Mouse (Mus musculus) neural tube, embryonic 14.5 days (tissue): ENCODE data around the gene Mmp28. TPM values are rescaled to one million over a fixed set of nuclear protein-coding genes. Genes with fewer than 3 reads are reported as not detected.

ENCODE experiments used
- ATAC-seq: fragments of 200-750 bp; cut with Nextera tagmentation; 2 replicates; pipeline ENCODE4 v1.8.0; 2017; ENCODE audit warnings: low read depth, mild to moderate bottlenecking, moderate TSS enrichment, moderate library complexity
- H3K27ac ChIP-seq: fragments of 300-500 bp; sonication (generic); 2 replicates; pipeline ENCODE4 v1.5.1; 2014; ENCODE audit warnings: low read depth, mild to moderate bottlenecking, control low read depth, low read length, moderate library complexity, mixed read lengths
- H3K27me3 ChIP-seq: fragments of 300-500 bp; sonication (generic); 2 replicates; pipeline ENCODE4 v1.6.1; 2014; ENCODE audit warnings: low read length; ENCODE audit not compliant: control insufficient read depth, insufficient read depth
- H3K36me3 ChIP-seq: fragments of 300-500 bp; sonication (generic); 2 replicates; pipeline ENCODE4 v1.6.1; 2014; ENCODE audit warnings: low read length, mixed read lengths; ENCODE audit not compliant: control insufficient read depth, insufficient read depth
- H3K4me1 ChIP-seq: fragments of 300-500 bp; sonication (generic); 2 replicates; pipeline ENCODE4 v1.6.1; 2014; ENCODE audit warnings: low read length; ENCODE audit not compliant: control insufficient read depth, insufficient read depth
- H3K4me2 ChIP-seq: fragments of 300-500 bp; sonication (generic); 2 replicates; pipeline ENCODE4 v1.6.1; 2014; ENCODE audit warnings: mild to moderate bottlenecking, low read depth, low read length, control low read depth
- H3K4me3 ChIP-seq: fragments of 300-500 bp; sonication (generic); 2 replicates; pipeline ENCODE4 v1.5.1; 2014; ENCODE audit warnings: low read depth, low read length, control low read depth, mixed read lengths
- H3K9ac ChIP-seq: fragments of 300-500 bp; sonication (generic); replicated peaks from 2 replicates; pipeline ENCODE4 v1.6.1; 2014; ENCODE audit warnings: low read depth, mild to moderate bottlenecking, control low read depth, low read length, mixed read lengths
- H3K9me3 ChIP-seq: fragments of 300-500 bp; sonication (generic); 2 replicates; pipeline ENCODE4 v1.6.1; 2016; ENCODE audit warnings: low read length; ENCODE audit not compliant: control insufficient read depth
- WGBS: fragments of 180-500 bp; shearing (Covaris S2); extraction: QIAGEN DNeasy Blood & Tissue Kit; methylation state at CpG from one replicate; pipeline ENCODE4 v1.1.7; 2014; 5-methylcytosine and 5-hydroxymethylcytosine counted together
- polyA plus RNA-seq: library from polyadenylated mRNA; unstranded; fragments of >200 nt; fragmentation: Nextera tagmentation; extraction: Ambion mirVana; gene quantifications from 2 replicates; pipeline ENCODE4 v1.2.1, GENCODE M21; 2014

Mmp28 gene
- polyA plus RNA-seq, 1 experiment from 2014 or later = 1.9 TPM

- H3K27me3 ChIP-seq = peaks cover 6% of the 10 kb centered on the region; the same call in 1 of the 2 replicates
- 0 out of 2 replicates have a peak, but pooled peaks cover 4% of the 10 kb centered on the region for H3K4me1 ChIP-seq
- H3K9ac ChIP-seq = no peak overlapping the region
- H3K36me3 ChIP-seq = no peaks in the 10 kb centered on the region
- H3K4me2 ChIP-seq = no peak overlapping the region
- H3K9me3 ChIP-seq = no peaks in the 10 kb centered on the region
- no peak overlapping the region for H3K4me3 ChIP-seq
- H3K27ac ChIP-seq = no peak overlapping the region
- no peak for ATAC-seq
- 87% methylated on average over 3 of the region's 3 CpGs for WGBS
Measured at GRCm38 (mm10) chr11:83468765-83469164, 5.9 kb upstream of the Mmp28 start.

GRCm38 (mm10) chr11:83467120-83467652 is 4.3 kb upstream of the Mmp28 start:
- Histone ChIP-seq H3K4me2 (no peak overlapping the region), H3K27ac (no peak overlapping the region), H3K4me1 (0 out of 2 replicates have a peak, but pooled peaks cover 6% of the 10 kb centered on the region), H3K9ac (no peak overlapping the region), H3K27me3 (peaks cover 11% of the 10 kb centered on the region), H3K36me3 (no peaks in the 10 kb centered on the region), H3K4me3 (no peak overlapping the region), H3K9me3 (no peaks in the 10 kb centered on the region)
- 55% methylated on average over 11 of the region's 11 CpGs for WGBS
- ATAC-seq = no peak

DNA sequence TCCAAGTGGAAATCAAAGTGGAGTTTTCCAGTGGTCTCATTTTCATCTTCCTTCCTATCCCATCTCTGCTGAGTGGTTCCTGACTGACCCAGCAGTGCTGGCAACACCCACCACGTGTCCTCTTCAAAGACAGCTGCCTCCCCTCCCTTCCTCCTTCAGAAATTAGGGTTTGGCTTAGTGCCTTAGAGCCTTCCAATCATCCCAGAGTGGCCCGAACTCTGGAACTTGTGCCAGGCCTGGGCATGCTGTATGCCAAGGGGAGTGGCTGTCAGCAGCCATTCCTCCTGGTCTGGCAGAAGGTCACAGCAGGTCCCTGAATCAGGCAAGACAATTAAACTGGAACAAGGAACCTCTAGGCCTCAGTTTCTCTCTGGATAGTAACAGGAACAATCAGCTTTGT is 3.1 kb upstream of the Mmp28 start:
- H3K27ac ChIP-seq = no peak overlapping the region
- H3K9ac ChIP-seq = no peak overlapping the region
- peaks cover 19% of the 10 kb centered on the region for H3K27me3 ChIP-seq
- WGBS = 23% methylated on average over 2 of the region's 2 CpGs
- H3K9me3 ChIP-seq = no peaks in the 10 kb centered on the region
- no peak overlapping the region for H3K4me3 ChIP-seq
- ATAC-seq = no peak
- H3K36me3 ChIP-seq = no peaks in the 10 kb centered on the region
- 0 out of 2 replicates have a peak, but pooled peaks cover 6% of the 10 kb centered on the region for H3K4me1 ChIP-seq
- H3K4me2 ChIP-seq = no peak overlapping the region

GRCm38 (mm10) chr11:83461462-83462027 is 1.3 kb downstream of the Mmp28 start:
- Histone ChIP-seq H3K27me3 (peaks cover 19% of the 10 kb centered on the region), H3K9me3 (no peaks in the 10 kb centered on the region), H3K36me3 (no peaks in the 10 kb centered on the region), H3K4me3 (no peak overlapping the region; the same call in 1 of the 2 replicates), H3K9ac (no peak overlapping the region), H3K4me2 (0 out of 2 replicates have a peak overlapping the region, but pooled peaks have one; percentile 9), H3K27ac (no peak overlapping the region), H3K4me1 (0 out of 2 replicates have a peak, but pooled peaks cover 2% of the 10 kb centered on the region)
- no peak for ATAC-seq
- 73% methylated on average over 10 of the region's 10 CpGs for WGBS

GRCm38 (mm10) chr11:83457912-83458601 is 4.8 kb downstream of the Mmp28 start:
- Histone ChIP-seq H3K27me3 (peaks cover 11% of the 10 kb centered on the region), H3K9ac (no peak overlapping the region), H3K4me1 (0 out of 2 replicates have a peak, but pooled peaks cover 2% of the 10 kb centered on the region), H3K27ac (no peak overlapping the region), H3K4me3 (no peak overlapping the region), H3K4me2 (no peak overlapping the region), H3K9me3 (no peaks in the 10 kb centered on the region), H3K36me3 (no peaks in the 10 kb centered on the region)
- ATAC-seq = no peak
- WGBS = 60% methylated on average over 9 of the region's 9 CpGs

DNA sequence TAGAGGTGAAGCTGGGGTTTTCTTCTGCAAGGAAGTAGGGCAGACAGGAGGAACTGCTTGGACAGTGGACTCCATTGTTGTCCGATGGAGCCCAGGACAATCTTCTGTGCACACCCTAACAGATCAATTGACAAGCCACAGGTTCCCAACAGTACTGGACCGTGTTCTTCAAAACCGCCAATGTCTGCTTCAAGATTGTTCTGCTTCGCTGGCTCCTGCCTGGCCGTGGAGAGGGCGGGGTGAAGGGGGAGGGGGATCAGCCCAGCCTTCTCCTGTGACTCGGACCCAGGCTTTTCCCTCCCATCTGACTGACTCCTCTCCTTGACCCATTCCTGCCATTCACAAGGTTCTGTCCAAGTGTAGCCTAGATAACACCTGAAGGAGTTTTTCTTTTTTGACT is 5.6 kb downstream of the Mmp28 start:
- no peak for ATAC-seq
- 47% methylated on average over 7 of the region's 7 CpGs for WGBS

GRCm38 (mm10) chr11:83455608-83456007 is 7.3 kb downstream of the Mmp28 start:
- 81% methylated on average over 3 of the region's 3 CpGs for WGBS
- H3K4me2 ChIP-seq = no peak overlapping the region
- no peaks in the 10 kb centered on the region for H3K27me3 ChIP-seq
- no peaks in the 10 kb centered on the region for H3K9me3 ChIP-seq
- ATAC-seq = no peak
- no peak overlapping the region for H3K27ac ChIP-seq
- no peaks in the 10 kb centered on the region for H3K4me1 ChIP-seq
- no peaks in the 10 kb centered on the region for H3K36me3 ChIP-seq
- no peak overlapping the region for H3K4me3 ChIP-seq
- no peak overlapping the region for H3K9ac ChIP-seq

More for the DNA sequence above, 5.6 kb downstream of the Mmp28 start:
- H3K27ac ChIP-seq = no peak overlapping the region
- H3K4me2 ChIP-seq = no peak overlapping the region
- H3K4me3 ChIP-seq = no peak overlapping the region
- no peaks in the 10 kb centered on the region for H3K9me3 ChIP-seq
- H3K27me3 ChIP-seq = peaks cover 8% of the 10 kb centered on the region
- H3K4me1 ChIP-seq = no peaks in the 10 kb centered on the region
- H3K36me3 ChIP-seq = no peaks in the 10 kb centered on the region
- H3K9ac ChIP-seq = no peak overlapping the region

DNA sequence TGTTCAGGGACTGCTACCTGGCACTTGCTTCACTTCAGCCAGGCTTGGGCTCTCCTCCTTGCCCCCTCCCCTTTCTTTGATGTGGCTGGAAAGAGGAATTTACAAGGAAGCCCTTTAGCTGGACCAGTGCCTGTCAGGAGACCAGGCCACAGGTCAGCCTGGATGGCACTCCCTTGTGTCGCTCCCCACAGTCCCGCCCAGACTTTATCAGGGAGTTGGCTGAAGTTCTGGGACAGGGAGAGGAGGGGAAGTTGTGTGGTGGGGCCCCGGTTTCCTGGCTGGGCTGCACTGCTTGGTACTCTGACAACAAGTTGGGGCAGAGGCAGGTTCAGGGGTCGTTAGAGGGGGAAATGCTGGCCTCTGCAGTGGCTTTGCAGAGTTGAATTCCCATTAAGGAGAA is 8.3 kb downstream of the Mmp28 start:
- ATAC-seq = no peak
- 14% methylated on average over 4 of the region's 4 CpGs for WGBS
- Histone ChIP-seq H3K4me2 (no peak overlapping the region), H3K4me1 (no peaks in the 10 kb centered on the region), H3K4me3 (no peak overlapping the region), H3K27me3 (no peaks in the 10 kb centered on the region), H3K9ac (no peak overlapping the region), H3K9me3 (no peaks in the 10 kb centered on the region), H3K36me3 (no peaks in the 10 kb centered on the region), H3K27ac (no peak overlapping the region)

GRCm38 (mm10) chr11:83451281-83451680 is 11.6 kb downstream of the Mmp28 start:
- Histone ChIP-seq H3K9ac (no peak overlapping the region), H3K9me3 (no peaks in the 10 kb centered on the region), H3K4me3 (no peak overlapping the region), H3K4me1 (peaks cover 8% of the 10 kb centered on the region; the same call in 1 of the 2 replicates), H3K27me3 (no peaks in the 10 kb centered on the region), H3K36me3 (no peaks in the 10 kb centered on the region), H3K4me2 (no peak overlapping the region), H3K27ac (no peak overlapping the region)
- WGBS = 88% methylated on average over 10 of the region's 10 CpGs
- ATAC-seq = no peak
